Mouse (Mus musculus) Patski (cell line): ENCODE data around the gene Drap1. TPM values are rescaled to one million over a fixed set of nuclear protein-coding genes. Genes with fewer than 3 reads are reported as not detected.

Experiments used
- ATAC-seq: fragments of 100-300 bp; one replicate; pipeline ENCODE4 v1.8.0; 2021
- CTCF ChIA-PET: fragments of 350-600 bp; sonication (Branson Sonifier 250); formaldehyde crosslinking; loops from one replicate; lab custom pipeline; 2022; ENCODE audit warnings: inconsistent platforms; lab: Charles Lee
- POLR2A ChIA-PET: fragments of 350-600 bp; sonication (Branson Sonifier 250); formaldehyde crosslinking; loops from one replicate; lab custom pipeline; 2022; ENCODE audit warnings: antibody characterized with exemption, inconsistent platforms; lab: Charles Lee
- DNase-seq: peaks from one replicate; pipeline ENCODE4 v3.0.0-alpha.2; 2011; ENCODE audit warnings: low read depth, low spot score
- H3K27me3 ChIP-seq: fragments of 371-371 bp; one replicate; pipeline ENCODE4 v1.5.1; 2021
- CTCF ChIP-seq: fragments of 100-300 bp; IDR thresholded peaks from one replicate; pipeline ENCODE4 v1.5.1; 2021
- in situ Hi-C: fragments of 300-500 bp; cut with MboI; formaldehyde crosslinking; loops from 3 replicates; pipeline ENCODE4 v1.11.1; 2018; ENCODE audit warnings: low pct_unique_long_range_greater_than_20kb, mixed read lengths
- polyA plus RNA-seq: library from polyadenylated mRNA; unstranded; gene quantifications from one replicate; pipeline ENCODE4 v1.2.3, GENCODE M21; 2021

Gene Drap1
- polyA plus RNA-seq, 1 experiment from 2014 or later: 251 TPM

GRCm38 (mm10) chr19:5395371-5395770 lies 29.4 kb downstream of the Drap1 start:
- ATAC-seq: no peak
- CTCF ChIA-PET: no interaction called here
- in situ Hi-C loops: no loop called here
- TF ChIP-seq CTCF: no peak
- H3K27me3 ChIP-seq: no peaks in the 10 kb centered on the region
- POLR2A ChIA-PET: no interaction called here
- DNase-seq: no peak

DNA sequence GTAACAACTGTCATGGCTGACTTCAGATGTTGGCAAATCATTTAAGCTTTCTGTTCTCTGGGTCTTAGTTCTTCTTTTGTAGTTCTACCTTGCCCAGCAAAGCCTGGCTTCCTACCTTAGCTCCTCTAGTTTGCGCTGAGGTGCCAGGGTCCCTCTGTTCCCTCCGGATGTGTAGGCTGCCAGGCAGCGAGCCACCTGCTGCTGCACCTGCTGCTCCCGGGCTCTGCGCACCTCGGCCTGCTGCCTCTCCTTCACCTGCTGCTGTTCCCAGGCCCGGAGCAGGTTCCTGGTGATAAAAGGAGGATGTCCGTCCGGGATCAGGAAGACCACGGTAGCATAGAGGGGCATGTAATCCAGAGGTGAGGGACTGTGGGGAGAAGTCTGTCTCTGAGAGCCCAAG lies 30.6 kb downstream of the Drap1 start:
- in situ Hi-C loops: no loop called here
- ChIA-PET POLR2A (no interaction called here), CTCF (no interaction called here)
- ATAC-seq (no peak), DNase-seq (no peak)
- TF ChIP-seq CTCF: no peak
- no peaks in the 10 kb centered on the region for H3K27me3 ChIP-seq

- CTCF ChIA-PET: interaction anchor here (0.9 to 1.6 kb wide), 2 partner anchors 8 to 14 kb away, joined by 3 to 4 read pairs; no protein-coding TSS in a partner anchor
- TF ChIP-seq CTCF: no peak
- peak; percentile 31 for DNase-seq
- in situ Hi-C loops: no loop called here
- H3K27me3 ChIP-seq: no peaks in the 10 kb centered on the region
- ATAC-seq: no peak
- POLR2A ChIA-PET: interaction anchor here (1.3 kb wide), 1 partner anchor 20 kb away, joined by 3 read pairs; no protein-coding TSS in a partner anchor
These were observed 31.9 kb downstream of the Drap1 start for GRCm38 (mm10) chr19:5392892-5393291.

GRCm38 (mm10) chr19:5390416-5390815 lies 34.4 kb downstream of the Drap1 start:
- TF ChIP-seq CTCF: no peak
- ChIA-PET POLR2A (no interaction called here), CTCF (no interaction called here)
- DNase-seq (no peak), ATAC-seq (no peak)
- in situ Hi-C loops: no loop called here
- H3K27me3 ChIP-seq: no peaks in the 10 kb centered on the region

- ATAC-seq (peak; percentile 12), DNase-seq (no peak)
- POLR2A ChIA-PET: interaction anchor here (2.6 kb wide), 1 partner anchor 36 kb away, joined by 14 read pairs; the partner anchor contains the start of genes AI837181 and Drap1
- in situ Hi-C loops: loop anchor here (5.0 kb wide), 1 partner anchor 98 kb away; the partner anchor contains the start of gene Mus81
- TF ChIP-seq CTCF: no peak
- H3K27me3 ChIP-seq: no peaks in the 10 kb centered on the region
- CTCF ChIA-PET: no interaction called here
These were observed 35.1 kb downstream of the Drap1 start for GRCm38 (mm10) chr19:5389647-5390046.

GRCm38 (mm10) chr19:5388588-5389242 lies 36.1 kb downstream of the Drap1 start, which contains the start of gene Sart1:
Sart1 (minus strand) TSS chr19:5388703.
- no peaks in the 10 kb centered on the region for H3K27me3 ChIP-seq
- TF ChIP-seq CTCF: no peak
- DNase-seq: peak; percentile 61
- ChIA-PET CTCF (no interaction called here), POLR2A (interaction anchor here (1.2 to 2.6 kb wide), 3 partner anchors 22 to 40 kb away, joined by 4 to 14 read pairs (median 6); partner anchors contain the start of genes AI837181, Banf1, Drap1 and Eif1ad)
- ATAC-seq: peak; percentile 55
- in situ Hi-C loops: loop anchor here (5.0 kb wide), 1 partner anchor 99 kb away; the partner anchor contains the start of gene Mus81

- ChIA-PET POLR2A (interaction anchor here (1.2 to 2.6 kb wide), 3 partner anchors 21 to 41 kb away, joined by 4 to 14 read pairs (median 6); partner anchors contain the start of genes AI837181, Banf1, Drap1 and Eif1ad), CTCF (no interaction called here)
- H3K27me3 ChIP-seq: no peaks in the 10 kb centered on the region
- in situ Hi-C loops: loop anchor here (5.0 kb wide), 1 partner anchor 99 kb away; the partner anchor contains the start of gene Mus81
- no peak for TF ChIP-seq CTCF
- ATAC-seq: peak; percentile 27
- DNase-seq: no peak
These were observed 36.8 kb downstream of the Drap1 start for GRCm38 (mm10) chr19:5388011-5388441.

- no peak for ATAC-seq
- in situ Hi-C loops: loop anchor here (5.0 kb wide), 1 partner anchor 103 kb away; the partner anchor contains the start of gene Mus81
- no peak for DNase-seq
- POLR2A ChIA-PET: interaction anchor here (0.6 to 2.7 kb wide), 3 partner anchors 9 to 18 kb away, joined by 3 to 9 read pairs (median 4); partner anchors contain the start of genes Banf1 and Eif1ad
- CTCF ChIA-PET: no interaction called here
- TF ChIP-seq CTCF: no peak
- no peaks in the 10 kb centered on the region for H3K27me3 ChIP-seq
These were observed 40.1 kb downstream of the Drap1 start for GRCm38 (mm10) chr19:5384715-5385114.

DNA sequence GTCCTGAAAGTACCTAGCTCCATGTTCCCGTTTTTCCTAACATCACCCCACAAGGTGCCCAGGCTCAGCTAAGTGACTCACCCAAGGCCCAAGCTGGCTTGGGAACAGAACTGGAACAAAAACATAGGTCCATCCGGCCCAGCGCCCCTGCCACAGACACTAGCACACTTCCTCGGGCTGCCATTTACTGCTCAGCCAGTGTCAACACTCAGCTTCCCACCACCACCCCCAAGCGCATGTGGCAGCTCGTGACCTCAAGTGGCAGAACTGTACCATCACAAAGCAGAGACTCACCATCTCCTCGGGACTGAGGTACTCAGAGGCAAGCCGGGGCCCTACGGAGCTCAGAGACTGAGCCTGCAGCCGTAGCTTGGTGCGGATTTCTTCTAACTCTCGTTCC lies 41.5 kb downstream of the Drap1 start:
- in situ Hi-C loops: no loop called here

DNA sequence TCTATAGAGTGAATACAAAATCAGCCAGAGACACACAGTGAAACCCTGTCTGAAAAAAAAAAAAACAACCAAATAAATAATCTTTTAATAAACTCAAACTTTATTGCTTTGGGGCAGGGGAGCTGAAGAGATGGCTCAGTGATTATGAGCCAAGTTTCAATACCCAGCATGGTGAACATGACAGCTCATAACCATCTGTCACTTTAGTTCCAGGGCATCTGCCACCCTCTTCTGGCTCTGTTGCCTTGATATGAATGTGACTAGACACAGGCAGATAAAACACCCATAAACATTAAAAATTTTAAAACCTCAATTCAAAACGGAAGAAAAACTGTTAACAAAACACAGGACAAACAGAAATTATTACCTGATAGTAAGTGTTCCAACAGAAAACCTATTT lies 47.3 kb downstream of the Drap1 start:
- no peak for TF ChIP-seq CTCF
- no peak for ATAC-seq
- CTCF ChIA-PET: interaction anchor here (1.9 kb wide), 1 partner anchor 31 kb away, joined by 5 read pairs; no protein-coding TSS in a partner anchor
- H3K27me3 ChIP-seq: no peaks in the 10 kb centered on the region
- no peak for DNase-seq
- in situ Hi-C loops: no loop called here
- POLR2A ChIA-PET: no interaction called here

More for the DNA sequence above, 41.5 kb downstream of the Drap1 start:
- TF ChIP-seq CTCF: no peak
- DNase-seq (no peak), ATAC-seq (no peak)
- H3K27me3 ChIP-seq: no peaks in the 10 kb centered on the region
- CTCF ChIA-PET: no interaction called here
- POLR2A ChIA-PET: interaction anchor here (2.7 kb wide), 1 partner anchor 17 kb away, joined by 9 read pairs; the partner anchor contains the start of genes Banf1 and Eif1ad
